Mouse (Mus musculus) embryonic facial prominence, embryonic 14.5 days (tissue): ENCODE results near the gene Slc7a6. TPM values are rescaled to one million over a fixed set of nuclear protein-coding genes. Genes with fewer than 3 reads are reported as not detected.

Source experiments
- ATAC-seq: fragments of 200-750 bp; cut with Nextera tagmentation; 2 replicates; pipeline ENCODE4 v1.8.0; 2017; ENCODE audit warnings: low read depth, moderate number of reproducible peaks, moderate TSS enrichment
- DNase-seq: peaks from one replicate; pipeline ENCODE4 v3.0.0-alpha.2; 2015; ENCODE audit warnings: low spot score
- H3K27ac ChIP-seq: fragments of 300-500 bp; sonication (generic); replicated peaks from 2 replicates; pipeline ENCODE4 v1.5.1; 2014; ENCODE audit warnings: low read depth, mild to moderate bottlenecking, low read length, moderate library complexity
- H3K27me3 ChIP-seq: fragments of 300-500 bp; sonication (generic); replicated peaks from 2 replicates; pipeline ENCODE4 v1.6.1; 2014; ENCODE audit warnings: low read length; ENCODE audit not compliant: control insufficient read depth, insufficient read depth
- H3K36me3 ChIP-seq: fragments of 300-500 bp; sonication (generic); 2 replicates; pipeline ENCODE4 v1.6.1; 2014; ENCODE audit warnings: low read length, mixed read lengths; ENCODE audit not compliant: control insufficient read depth, insufficient read depth
- H3K4me1 ChIP-seq: fragments of 300-500 bp; sonication (generic); 2 replicates; pipeline ENCODE4 v1.6.1; 2014; ENCODE audit warnings: antibody characterized with exemption, low read length; ENCODE audit not compliant: control insufficient read depth, insufficient read depth
- H3K4me2 ChIP-seq: fragments of 300-500 bp; sonication (generic); 2 replicates; pipeline ENCODE4 v1.6.1; 2014; ENCODE audit warnings: low read depth, mild to moderate bottlenecking, low read length, moderate library complexity, mixed read lengths
- H3K4me3 ChIP-seq: fragments of 300-500 bp; sonication (generic); 2 replicates; pipeline ENCODE4 v1.5.1; 2014; ENCODE audit warnings: low read depth, mild to moderate bottlenecking, low read length
- H3K9ac ChIP-seq: fragments of 300-500 bp; sonication (generic); 2 replicates; pipeline ENCODE4 v1.6.1; 2014; ENCODE audit warnings: low read depth, mild to moderate bottlenecking, low read length, moderate library complexity, mixed read lengths
- H3K9me3 ChIP-seq: fragments of 300-500 bp; sonication (generic); 2 replicates; pipeline ENCODE4 v1.6.1; 2016; ENCODE audit warnings: low read length; ENCODE audit not compliant: control insufficient read depth
- WGBS: fragments of 180-500 bp; shearing (Covaris S2); extraction: QIAGEN DNeasy Blood & Tissue Kit; methylation state at CpG from one replicate; pipeline ENCODE4 v1.1.7; 2014; 5-methylcytosine and 5-hydroxymethylcytosine counted together
- polyA plus RNA-seq: library from polyadenylated mRNA; unstranded; fragments of >200 nt; fragmentation: Nextera tagmentation; extraction: Ambion mirVana; gene quantifications from 2 replicates; pipeline ENCODE4 v1.2.1, GENCODE M21; 2014

Slc7a6 gene
- polyA plus RNA-seq, 1 experiment from 2014 or later, result 51.6 TPM

GRCm38 (mm10) chr8:106131021-106131420 is 37.6 kb upstream of the Slc7a6 start:
- Histone ChIP-seq H3K4me3 (no peak overlapping the region), H3K27me3 (peaks cover 23% of the 10 kb centered on the region), H3K36me3 (peaks cover 68% of the 10 kb centered on the region), H3K4me1 (no peaks in the 10 kb centered on the region), H3K9ac (no peak overlapping the region), H3K9me3 (no peaks in the 10 kb centered on the region), H3K27ac (no peak overlapping the region), H3K4me2 (no peak overlapping the region)
- 92% methylated on average over 4 of the region's 4 CpGs for WGBS
- no peak for ATAC-seq
- no peak for DNase-seq

DNA sequence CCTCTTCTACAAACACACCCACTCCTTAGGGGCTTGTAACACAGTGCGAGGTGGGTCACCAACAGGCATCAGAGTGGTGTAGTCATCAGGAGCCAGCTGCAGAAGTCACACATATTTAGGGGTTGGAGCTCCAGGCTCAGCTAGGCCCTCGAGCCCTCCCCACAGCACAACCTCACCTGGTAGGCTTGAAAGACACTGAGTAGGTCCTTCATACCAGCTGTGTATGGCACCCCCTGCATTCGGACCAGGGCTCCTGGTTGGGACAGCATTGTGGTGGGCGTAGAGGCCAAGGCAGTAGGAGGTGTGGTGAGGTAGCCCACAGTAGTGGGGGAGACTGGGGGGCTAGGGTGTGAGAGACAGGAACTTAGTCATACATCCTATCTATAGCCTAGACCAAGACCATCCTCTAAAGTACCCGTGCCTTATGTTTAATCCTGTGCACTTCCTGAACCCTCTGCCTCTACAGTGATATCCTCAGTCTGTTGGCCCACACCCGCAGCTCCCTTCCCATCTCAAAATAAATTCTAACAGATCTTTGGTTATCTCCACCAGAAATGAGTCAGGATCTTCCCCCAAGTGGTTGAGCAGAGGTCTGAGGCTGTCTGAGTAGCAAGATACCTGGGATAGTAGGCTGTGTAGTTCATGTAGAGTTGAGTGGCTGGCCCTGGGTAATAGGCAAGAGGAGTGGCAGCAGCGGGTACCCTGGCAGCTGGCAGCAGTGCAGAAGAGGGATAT is 37.0 kb upstream of the Slc7a6 start:
- 90% methylated on average over 7 of the region's 7 CpGs for WGBS
- H3K4me3 ChIP-seq, result no peak overlapping the region
- H3K36me3 ChIP-seq, result peaks cover 62% of the 10 kb centered on the region
- no peaks in the 10 kb centered on the region for H3K9me3 ChIP-seq
- no peaks in the 10 kb centered on the region for H3K4me1 ChIP-seq
- peaks cover 29% of the 10 kb centered on the region for H3K27me3 ChIP-seq
- H3K4me2 ChIP-seq, result no peak overlapping the region
- ATAC-seq (no peak), DNase-seq (no peak)
- no peak overlapping the region for H3K27ac ChIP-seq
- H3K9ac ChIP-seq, result no peak overlapping the region

DNA sequence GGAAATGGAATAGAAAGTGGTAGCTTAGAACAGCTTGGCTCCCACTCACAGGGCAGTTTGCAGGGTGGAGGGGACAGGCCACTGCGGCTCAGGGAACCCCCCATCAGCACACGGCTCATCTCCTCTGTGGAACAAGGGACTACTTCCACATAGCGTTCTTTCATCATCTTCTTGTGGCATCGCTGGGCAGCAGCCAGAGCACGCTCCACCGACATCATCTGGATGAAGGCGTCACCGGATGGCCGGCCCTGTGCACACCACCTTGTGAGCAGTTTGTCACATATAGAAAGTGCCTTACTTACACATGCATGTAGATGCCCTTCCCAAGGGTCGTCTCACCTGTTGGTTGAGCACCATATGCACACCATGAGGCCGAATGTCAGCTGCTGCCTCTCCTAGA is 36.3 kb upstream of the Slc7a6 start:
- Histone ChIP-seq H3K27me3 (peaks cover 36% of the 10 kb centered on the region), H3K9ac (no peak overlapping the region), H3K9me3 (no peaks in the 10 kb centered on the region), H3K4me2 (no peak overlapping the region), H3K4me3 (no peak overlapping the region), H3K27ac (no peak overlapping the region), H3K4me1 (0 out of 2 replicates have a peak, but pooled peaks cover under 1% of the 10 kb centered on the region), H3K36me3 (peaks cover 56% of the 10 kb centered on the region)
- ATAC-seq (no peak), DNase-seq (no peak)
- 93% methylated on average over 11 of the region's 11 CpGs for WGBS

DNA sequence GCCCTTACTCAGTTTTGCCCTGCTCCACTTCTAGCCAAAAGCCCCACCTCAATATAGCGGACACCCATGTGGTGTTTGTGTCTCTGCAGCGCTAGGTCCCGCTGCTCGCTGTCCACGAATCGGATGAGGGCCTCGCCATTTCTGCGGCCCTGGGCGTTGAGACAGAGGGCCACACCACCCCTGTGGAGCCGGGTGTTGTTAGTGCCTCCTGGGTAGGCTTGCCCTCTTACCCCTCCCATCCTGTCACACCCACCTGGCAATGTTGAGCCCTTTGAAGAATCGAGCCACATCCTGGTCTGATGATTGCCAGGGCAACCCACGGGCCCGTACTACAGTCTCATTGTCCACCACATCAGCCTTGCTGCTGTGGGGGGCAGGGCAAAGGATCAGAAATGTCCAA is 35.1 kb upstream of the Slc7a6 start:
- peaks cover 41% of the 10 kb centered on the region for H3K27me3 ChIP-seq
- ATAC-seq, result no peak
- no peak for DNase-seq
- H3K9me3 ChIP-seq, result no peaks in the 10 kb centered on the region
- no peak overlapping the region for H3K4me3 ChIP-seq
- H3K4me2 ChIP-seq, result no peak overlapping the region
- H3K27ac ChIP-seq, result no peak overlapping the region
- H3K9ac ChIP-seq, result no peak overlapping the region
- 0 out of 2 replicates have a peak, but pooled peaks cover 4% of the 10 kb centered on the region for H3K4me1 ChIP-seq
- H3K36me3 ChIP-seq, result peaks cover 45% of the 10 kb centered on the region
- WGBS, result 67% methylated on average over 13 of the region's 13 CpGs

GRCm38 (mm10) chr8:106133946-106134345 is 34.7 kb upstream of the Slc7a6 start:
- 70% methylated on average over 6 of the region's 6 CpGs for WGBS
- Histone ChIP-seq H3K27me3 (peaks cover 41% of the 10 kb centered on the region), H3K4me2 (no peak overlapping the region), H3K4me1 (0 out of 2 replicates have a peak, but pooled peaks cover 4% of the 10 kb centered on the region), H3K36me3 (peaks cover 41% of the 10 kb centered on the region), H3K4me3 (no peak overlapping the region), H3K27ac (no peak overlapping the region), H3K9me3 (no peaks in the 10 kb centered on the region), H3K9ac (no peak overlapping the region)
- DNase-seq, result no peak
- ATAC-seq, result no peak

GRCm38 (mm10) chr8:106134751-106135571 is 33.7 kb upstream of the Slc7a6 start:
- Histone ChIP-seq H3K36me3 (peaks cover 31% of the 10 kb centered on the region), H3K9ac (peak overlapping the region; percentile 53), H3K9me3 (no peaks in the 10 kb centered on the region), H3K27me3 (peaks cover 41% of the 10 kb centered on the region), H3K4me2 (peak overlapping the region; percentile 95), H3K4me1 (0 out of 2 replicates have a peak, but pooled peaks cover 4% of the 10 kb centered on the region), H3K4me3 (peak overlapping the region; percentile 50), H3K27ac (peak overlapping the region; percentile 71)
- peak; percentile 81 for ATAC-seq
- DNase-seq, result peak; percentile 89
- 11% methylated on average over 13 of the region's 14 CpGs for WGBS

- ATAC-seq, result no peak
- Histone ChIP-seq H3K27ac (peak overlapping the region; percentile 71), H3K27me3 (peaks cover 41% of the 10 kb centered on the region), H3K4me1 (0 out of 2 replicates have a peak, but pooled peaks cover 4% of the 10 kb centered on the region), H3K4me2 (peak overlapping the region; percentile 95), H3K9me3 (no peaks in the 10 kb centered on the region), H3K4me3 (peak overlapping the region; percentile 50), H3K9ac (peak overlapping the region; percentile 53), H3K36me3 (peaks cover 24% of the 10 kb centered on the region)
- WGBS, result 5% methylated on average over 19 of the region's 19 CpGs
- no peak for DNase-seq
These were observed 33.0 kb upstream of the Slc7a6 start for GRCm38 (mm10) chr8:106135672-106136071.

GRCm38 (mm10) chr8:106136156-106137130 is 32.2 kb upstream of the Slc7a6 start, which contains the start of gene Esrp2:
Gene Esrp2, minus strand, starts transcription at chr8:106136974.
- H3K4me2 ChIP-seq, result peak within 1 kb of the TSS; percentile 95
- under 1% methylated on average over 54 of the region's 86 CpGs for WGBS
- H3K9ac ChIP-seq, result peak within 1 kb of the TSS; percentile 53
- ATAC-seq (peak; percentile 67), DNase-seq (peak; percentile 80)
- H3K9me3 ChIP-seq, result no peaks in the 10 kb centered on the region
- peaks cover 16% of the 10 kb centered on the region; the same call in 1 of the 2 replicates for H3K36me3 ChIP-seq
- H3K27ac ChIP-seq, result peak within 1 kb of the TSS; percentile 71
- 0 out of 2 replicates have a peak, but pooled peaks cover 4% of the 10 kb centered on the region for H3K4me1 ChIP-seq
- H3K27me3 ChIP-seq, result peaks cover 41% of the 10 kb centered on the region
- peak within 1 kb of the TSS; percentile 50 for H3K4me3 ChIP-seq
